Mouse (Mus musculus): ENCODE data around the gene Daam1. TPM values are rescaled to one million over a fixed set of nuclear protein-coding genes. Genes with fewer than 3 reads are reported as not detected.
A peak's percentile ranks its signal among the peaks of the same experiment; 100 is the strongest.

Daam1 gene
- total RNA-seq, 2 experiments from 2014 or later, result 21.8 to 26.7 TPM

- DNase-seq, result no peak
Observed at GRCm38 (mm10) chr12:71898666-71899520, 68.0 kb downstream of the Daam1 start.

DNA sequence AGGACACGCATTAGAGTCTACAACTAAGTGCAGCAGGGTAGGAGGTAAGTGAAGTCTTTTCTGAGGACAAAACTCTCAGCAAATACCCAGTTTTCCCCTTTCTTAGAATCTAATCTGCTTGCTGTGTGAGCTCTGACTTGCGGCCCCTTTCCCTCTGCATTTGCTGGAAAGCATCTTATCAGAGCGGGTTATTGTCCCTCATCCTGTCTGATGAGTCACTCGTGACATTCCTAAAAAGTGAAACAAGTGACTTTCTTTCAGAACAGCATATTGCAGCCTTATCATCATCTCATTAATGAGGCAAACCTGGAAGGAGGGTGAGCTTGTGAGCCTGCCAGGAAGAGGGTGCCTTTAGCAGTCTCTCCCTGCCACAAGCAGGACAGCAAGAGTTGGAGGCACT is 68.7 kb downstream of the Daam1 start:
- DNase-seq, result no peak

GRCm38 (mm10) chr12:71901211-71901610 is 70.3 kb downstream of the Daam1 start:
- no peak for DNase-seq

DNA sequence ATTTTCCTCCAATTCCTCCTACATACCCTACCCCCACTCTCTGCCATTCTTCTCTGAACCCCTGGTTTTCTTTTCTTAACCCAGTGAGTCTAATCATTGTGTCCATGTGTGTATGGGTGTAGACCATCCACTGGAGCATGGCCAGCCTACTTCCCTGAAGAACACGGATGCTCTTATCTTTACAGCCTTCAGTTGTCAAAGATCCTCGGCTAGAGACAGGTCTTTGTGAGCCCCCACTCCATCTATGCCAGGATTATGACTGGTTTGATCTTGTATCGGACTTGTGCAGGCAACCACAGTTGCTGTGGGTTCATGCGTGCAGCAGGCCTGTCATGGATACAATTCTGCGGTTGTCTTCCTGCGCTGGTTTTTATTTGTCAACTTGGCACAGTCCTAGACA is 71.0 kb downstream of the Daam1 start:
- no peak for DNase-seq

- no peak for DNase-seq
Observed at GRCm38 (mm10) chr12:71902317-71902716, 71.4 kb downstream of the Daam1 start.

DNA sequence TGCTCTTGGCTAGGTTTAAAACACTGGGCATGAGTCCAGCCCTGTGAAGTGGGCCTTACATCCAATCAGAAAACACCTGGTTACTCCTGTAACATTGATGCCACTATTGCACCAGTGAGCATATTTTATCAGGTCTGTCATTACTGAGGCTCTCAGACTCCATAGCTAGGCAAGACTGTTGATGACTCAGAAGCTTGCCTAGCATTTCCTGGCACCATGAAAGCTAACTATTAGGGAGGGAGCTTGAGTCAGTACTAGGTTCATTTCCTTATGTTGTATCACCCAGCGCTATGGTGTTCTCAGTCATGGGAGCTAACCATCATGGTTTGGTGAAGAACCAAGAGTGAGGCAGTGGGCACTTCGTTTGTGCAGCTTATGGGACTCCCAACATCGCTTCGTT is 72.3 kb downstream of the Daam1 start:
- DNase-seq, result no peak

DNA sequence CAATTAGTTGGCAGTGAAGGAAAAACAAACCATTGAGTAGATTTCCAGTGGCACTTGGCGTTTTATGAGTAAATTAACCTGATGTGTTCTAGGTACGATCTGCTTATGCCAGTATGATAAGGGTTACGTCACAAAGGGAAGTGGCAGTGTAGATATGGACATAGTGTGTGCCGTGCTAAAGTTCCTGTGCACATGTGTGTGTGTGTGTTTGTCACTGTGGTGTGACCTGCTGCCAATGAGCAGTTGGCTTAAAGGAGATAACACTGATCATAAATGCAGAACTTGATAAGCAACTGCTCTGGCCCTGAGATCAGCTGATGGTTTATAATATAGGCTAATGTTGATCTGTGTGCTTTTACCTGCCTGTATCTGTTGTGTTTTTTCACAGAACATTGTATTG is 73.4 kb downstream of the Daam1 start:
- DNase-seq, result no peak

- DNase-seq, result no peak
Observed at GRCm38 (mm10) chr12:71904926-71905325, 74.0 kb downstream of the Daam1 start.

GRCm38 (mm10) chr12:71905640-71906320 is 74.9 kb downstream of the Daam1 start:
- no peak for DNase-seq

GRCm38 (mm10) chr12:71906582-71907267 is 75.8 kb downstream of the Daam1 start:
- DNase-seq, result peak; percentile 68

DNA sequence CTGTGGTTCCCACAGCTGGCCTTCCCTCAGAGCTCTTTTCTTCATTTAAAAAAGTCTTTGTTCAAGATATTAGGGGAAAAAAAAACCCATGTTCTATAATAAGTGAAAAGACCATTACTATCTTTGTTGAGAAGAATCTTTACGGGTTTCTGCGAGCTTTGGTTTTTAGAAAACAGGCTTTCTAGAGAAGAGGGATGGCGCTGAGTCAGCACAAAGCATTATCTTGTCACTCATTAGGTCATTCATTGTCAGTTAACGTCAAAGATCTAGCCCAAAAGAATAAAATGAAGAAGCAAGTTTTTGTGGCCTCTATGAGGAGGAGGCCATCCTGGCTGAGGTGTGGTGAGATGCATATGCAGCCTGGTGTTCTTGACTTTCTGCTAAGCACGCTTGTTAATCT is 78.1 kb downstream of the Daam1 start:
- DNase-seq, result no peak

DNA sequence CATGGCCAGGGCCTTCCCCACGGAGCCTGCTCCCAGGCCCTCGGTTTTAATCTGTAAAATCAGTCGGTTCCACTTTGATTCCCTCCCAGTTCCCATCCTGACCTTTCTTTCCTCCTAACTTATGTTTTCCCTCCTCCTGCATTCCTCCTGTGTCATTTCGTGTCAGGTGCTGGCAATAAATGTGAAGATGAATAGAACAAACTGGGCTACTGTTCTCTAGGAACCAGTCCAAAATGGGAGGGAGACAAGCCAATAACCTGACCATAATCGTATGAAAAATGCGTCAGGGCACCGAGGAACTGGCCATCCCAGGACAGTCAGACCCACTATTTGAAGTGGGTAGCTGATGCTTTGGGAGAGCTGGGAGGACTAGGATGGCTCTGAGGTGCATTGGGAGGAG is 79.4 kb downstream of the Daam1 start:
- DNase-seq, result no peak

- no peak for DNase-seq
Observed at GRCm38 (mm10) chr12:71912262-71912661, 81.4 kb downstream of the Daam1 start.

DNA sequence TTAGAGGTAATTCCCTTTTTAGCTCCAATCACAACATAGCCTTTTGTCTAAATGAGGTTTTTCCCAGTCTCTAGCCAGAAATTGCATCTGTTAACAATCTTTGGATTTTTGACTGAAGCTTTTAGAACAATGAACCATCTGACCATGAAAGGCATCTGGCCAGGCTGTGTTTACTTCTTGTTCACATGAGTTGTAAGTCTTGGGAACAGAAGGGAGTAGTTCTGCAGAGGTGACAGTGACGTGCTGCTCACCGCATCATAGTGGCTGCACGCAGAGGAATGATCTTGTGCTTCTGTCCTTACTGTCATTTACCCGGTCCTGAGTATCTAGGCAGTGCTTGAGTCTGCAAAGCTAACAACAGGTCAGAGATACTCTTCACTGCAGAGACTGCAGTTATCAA is 88.3 kb downstream of the Daam1 start:
- DNase-seq, result no peak

DNA sequence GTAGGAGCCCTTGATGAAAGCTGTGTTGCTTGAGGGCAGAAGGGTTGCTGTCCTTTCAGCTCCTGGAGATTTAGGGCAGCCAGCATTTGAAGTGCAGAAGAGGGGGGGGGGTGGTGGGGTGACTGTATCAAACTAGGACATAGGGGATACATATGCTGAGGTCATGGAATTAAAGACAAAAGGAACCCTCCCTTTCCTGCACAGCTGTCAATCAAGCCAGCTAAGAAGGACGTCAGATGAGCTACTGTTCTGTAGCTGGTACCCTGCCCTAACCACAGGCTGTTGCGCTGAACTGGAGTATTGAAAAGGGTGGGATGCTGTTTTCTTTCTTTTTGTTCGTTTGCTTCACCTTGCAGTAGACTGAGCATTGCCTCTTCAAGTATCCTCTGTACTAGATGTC is 89.1 kb downstream of the Daam1 start:
- no peak for DNase-seq

GRCm38 (mm10) chr12:71922827-71923381 is 92.0 kb downstream of the Daam1 start:
- DNase-seq, result no peak

DNA sequence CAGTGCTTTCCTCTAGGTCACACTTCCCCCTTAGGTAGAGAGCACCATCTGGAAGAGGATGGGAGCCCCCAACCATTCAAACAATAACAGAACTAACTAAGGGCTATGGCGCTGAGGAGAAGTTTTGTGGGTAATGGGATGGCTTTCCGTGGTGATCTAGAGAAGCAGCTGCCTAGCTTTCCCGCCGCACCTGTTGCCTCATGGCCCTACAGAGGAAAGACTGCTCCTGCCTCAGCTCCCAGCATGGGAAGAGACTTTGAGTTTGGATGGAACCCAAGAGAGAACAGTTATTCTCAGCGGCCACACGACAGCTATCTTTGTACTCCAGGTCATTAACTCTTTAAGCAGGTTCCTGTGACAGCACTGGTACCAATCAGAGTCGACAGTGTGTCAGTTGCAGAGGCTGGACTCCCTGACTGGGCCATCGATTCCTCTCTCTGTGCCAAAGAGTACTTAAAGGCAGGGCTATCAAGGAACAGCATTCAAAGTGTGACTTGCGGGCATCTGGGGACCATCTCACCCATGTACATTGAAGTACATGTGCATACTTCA is 94.2 kb downstream of the Daam1 start:
- no peak for DNase-seq

DNA sequence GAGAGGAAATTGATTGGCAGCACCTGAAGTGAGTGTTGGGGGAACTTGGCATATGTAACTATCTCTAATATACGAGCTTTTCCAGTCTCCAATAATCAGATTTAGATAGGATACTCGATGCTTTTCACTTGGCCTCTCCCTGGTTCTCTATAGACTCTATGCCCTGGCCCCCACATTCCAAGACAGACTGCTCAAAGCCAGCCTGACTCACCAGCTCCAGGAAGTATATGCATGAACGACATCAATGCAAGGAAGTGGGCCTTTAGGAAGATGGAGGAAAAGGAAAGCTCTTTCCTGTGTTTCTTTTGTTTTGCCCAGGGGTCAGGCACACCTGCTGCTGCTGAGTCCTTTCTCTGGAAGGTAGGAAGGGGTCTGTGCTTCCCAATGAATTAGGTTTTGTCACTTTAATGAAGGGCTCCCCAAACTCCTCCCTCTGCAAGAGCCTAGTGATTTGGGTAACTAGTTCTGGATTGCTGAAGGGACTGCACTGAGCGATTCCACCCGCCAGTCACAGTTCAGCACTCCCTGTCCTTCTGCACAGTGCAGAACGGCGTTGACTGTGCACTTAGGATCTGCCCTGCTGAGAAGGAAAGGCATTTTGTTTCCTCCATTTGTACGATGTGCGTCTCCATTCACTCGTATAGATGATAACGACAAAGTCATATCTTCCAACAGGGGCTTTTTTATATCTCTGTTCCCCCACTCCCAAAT is 95.3 kb downstream of the Daam1 start:
- DNase-seq, result no peak

DNA sequence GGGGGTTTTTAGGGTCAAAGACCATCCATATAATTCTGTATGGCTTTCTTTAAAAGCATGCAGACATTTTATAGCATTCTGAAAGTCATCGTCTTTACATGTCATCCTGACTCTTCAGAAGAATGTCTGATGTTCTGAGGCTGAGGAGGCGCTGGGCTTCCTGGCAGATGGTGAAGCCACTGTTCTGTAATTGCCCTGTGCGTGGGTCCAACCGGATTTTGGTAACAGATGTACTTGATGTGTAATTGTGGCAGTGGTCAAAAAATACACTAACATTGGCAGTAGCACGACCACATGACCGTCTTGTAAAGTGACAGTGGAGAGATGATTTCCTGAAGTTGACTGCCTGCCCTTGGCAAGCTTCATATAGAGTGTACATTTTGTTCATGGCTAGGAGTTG is 97.2 kb downstream of the Daam1 start:
- DNase-seq, result no peak

DNA sequence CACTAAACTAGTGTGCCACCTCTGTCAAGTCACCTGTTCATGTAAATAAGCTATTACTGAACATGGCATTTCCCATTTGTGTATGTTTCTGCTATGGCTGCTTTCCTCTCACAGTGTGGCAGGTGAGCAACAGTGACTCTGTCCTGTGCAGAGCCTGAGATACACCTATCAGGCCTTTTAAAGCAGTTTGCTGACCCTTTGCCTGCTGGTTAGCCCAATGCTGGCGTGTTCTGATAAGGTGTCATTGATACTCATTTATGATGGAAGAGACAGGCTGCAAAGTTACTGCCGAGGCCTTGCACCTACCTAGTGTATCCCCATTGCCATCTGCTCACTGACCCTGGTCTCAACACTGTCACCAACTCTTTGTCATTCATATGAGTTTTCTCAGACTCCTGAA is 99.0 kb downstream of the Daam1 start:
- no peak for DNase-seq

DNA sequence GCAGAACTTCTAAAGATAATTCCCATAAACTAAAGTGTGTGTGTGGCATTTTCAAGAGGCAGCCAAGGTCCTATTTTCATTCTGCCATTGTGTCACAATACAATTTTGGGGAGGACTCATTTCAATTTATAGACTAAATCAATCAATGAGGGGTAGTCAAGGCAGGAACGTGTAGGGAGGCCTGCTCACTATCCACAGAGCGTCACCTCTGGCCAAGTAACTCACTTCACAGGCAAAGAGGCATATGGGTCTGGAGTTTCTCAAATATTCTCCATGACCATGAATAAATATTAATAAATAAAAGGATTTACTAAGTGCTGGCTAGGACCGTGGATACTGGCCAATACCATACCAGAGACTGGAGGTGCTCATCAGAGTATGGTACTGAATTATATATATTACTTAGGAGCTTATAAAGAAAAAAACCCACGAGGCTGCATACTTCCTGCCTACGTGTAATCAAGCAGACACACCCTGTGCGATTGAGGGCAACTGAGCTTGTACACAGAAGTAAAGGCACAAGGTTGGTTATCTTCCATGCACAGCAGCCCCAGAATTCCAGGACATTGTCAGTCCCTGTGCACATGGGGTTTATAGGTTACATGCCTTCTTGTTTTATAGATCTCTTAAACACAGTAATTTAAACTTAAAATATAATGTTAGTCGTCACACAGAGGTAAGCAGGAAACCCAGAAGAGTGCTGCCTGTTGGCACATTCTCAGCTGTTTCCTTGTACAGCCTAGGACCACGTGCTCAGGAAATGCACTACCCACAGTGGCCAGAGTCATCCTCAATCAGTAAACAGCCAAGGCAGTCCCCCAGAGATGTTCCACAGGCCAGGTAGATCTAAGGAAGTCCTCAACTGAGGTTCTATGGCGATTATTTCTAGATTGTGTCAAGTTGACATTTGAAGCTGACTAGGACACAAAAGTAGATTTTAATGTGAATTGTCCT is 101.8 kb downstream of the Daam1 start:
- no peak for DNase-seq
